Mouse (Mus musculus): ENCODE data around the gene Nudt4.

- TF ChIP-seq CTCF (IDR thresholded peaks at IDR 0.05; ENCODE audit: low read depth, low read length) (no peak), EP300 (IDR thresholded peaks at IDR 0.05; ENCODE audit: insufficient read depth, low read depth, low read length) (no peak), POLR2A (IDR thresholded peaks at IDR 0.05; ENCODE audit: insufficient read depth, low read length) (no peak)
Observed at GRCm38 (mm10) chr10:95544651-95545050, 19.3 kb downstream of the Nudt4 start.

Measured in ES-Bruce4 (cell line).